Mouse (Mus musculus) lung, postnatal 10 days (tissue): ENCODE measurements around the gene Ncaph.
"Not testable (repeated sequence)": the region's sequence is repeated elsewhere in the genome, so short reads cannot be mapped to it uniquely, and the experiment has no call there.

Experiments
- DNase-seq: peaks from one replicate; pipeline ENCODE4 v3.0.0; 2021

Ncaph gene

DNA sequence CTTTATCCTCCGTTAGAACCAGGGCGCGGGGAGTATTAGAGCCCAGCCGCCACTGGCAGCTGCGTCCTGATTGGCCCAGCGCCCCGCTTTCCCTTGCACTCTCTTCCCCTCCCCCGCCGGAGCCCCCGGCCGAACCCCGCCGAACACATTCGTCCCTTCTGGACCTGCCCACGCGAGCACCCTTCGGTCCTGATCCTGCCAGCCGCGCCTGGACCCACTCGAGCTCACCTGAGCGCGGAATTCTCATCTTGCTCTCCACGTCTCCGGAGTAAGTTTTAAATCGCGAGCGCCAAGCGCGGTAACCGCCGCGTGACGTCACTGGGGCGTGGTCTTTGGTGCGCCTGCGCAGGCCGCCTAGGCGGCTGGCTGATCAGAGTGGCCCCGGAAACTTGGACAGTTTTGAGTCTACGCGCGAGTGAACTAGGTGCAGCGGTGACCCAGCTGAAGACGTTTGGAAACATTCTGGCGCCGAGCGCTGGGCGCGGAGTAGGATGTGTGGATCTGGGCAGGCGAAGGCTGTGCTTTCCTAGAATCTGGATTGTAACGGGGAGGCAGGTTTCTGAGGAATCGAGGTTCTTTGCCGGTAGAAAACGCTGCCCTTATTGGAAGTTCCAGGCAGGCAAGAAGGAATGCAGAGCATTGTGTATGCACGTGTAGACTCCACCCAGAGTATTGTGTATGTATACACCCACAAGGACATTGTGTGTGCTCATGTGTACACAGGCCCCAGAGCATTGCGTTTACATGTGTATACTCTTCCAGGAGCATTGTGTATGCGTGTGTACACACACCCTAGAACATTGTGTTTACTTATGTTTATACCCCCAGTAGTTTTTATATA lies at the start of gene Ncaph:
Gene Ncaph, minus strand, starts transcription at position 334 of the 841 bp plus-strand sequence.
- peak; percentile 95 for DNase-seq

DNA sequence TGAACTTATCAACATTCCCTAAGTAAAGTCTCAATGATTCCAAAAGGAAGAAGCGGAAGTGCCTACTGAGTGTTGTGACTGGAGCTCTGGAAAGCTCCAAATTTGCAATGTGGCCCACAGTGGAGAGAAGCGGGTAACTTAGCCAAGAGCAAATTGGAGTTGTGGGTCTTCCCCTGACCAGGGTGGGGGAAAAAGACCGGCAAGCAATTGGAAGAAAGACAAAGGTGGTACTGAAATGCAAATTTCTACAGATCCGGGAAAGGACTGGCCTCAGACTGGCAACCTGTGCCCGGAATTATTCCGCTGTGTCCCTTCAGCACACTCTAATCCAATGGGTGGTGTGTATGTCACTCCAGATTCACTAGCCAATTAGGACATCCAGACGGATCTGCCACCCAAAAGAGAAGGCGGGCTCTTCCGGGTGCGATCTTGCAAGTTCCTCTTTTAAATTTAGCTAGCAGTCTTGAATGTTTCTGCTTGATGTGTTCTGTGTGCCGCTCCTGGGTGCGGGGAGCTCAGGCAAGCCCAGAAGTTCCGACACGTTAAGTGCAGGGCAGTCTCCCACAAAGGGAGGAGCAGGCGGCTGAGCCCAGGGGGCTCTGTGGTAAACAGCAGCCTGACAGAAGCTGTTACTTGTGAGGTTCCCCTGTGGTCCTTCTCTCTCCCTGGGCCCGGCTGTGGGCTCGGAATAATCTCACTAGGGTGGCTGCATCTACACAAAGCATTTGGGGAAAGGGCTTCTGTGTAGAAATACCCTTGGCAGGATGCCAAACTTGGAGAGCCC lies 49.0 kb upstream of the Ncaph start:
- peak; percentile 89 for DNase-seq

DNA sequence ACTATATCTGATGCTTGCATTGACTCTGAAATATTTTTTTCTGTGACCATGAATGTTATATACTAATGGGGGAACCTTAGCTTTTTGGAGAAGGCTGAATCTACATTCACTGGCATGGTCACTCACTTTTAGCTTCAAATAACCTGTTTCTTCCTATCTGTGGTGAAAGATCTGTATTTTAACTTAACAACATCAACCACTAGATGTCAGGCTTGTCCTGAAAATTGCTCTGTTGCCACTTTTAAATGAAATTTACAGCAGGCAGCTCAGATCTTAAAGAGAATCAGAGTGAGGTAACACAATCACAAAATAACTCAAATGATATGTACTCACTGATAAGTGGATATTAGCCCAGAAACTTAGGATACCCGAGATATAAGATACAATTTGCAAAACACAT lies 32.5 kb upstream of the Ncaph start:
- DNase-seq = peak; percentile 59

DNA sequence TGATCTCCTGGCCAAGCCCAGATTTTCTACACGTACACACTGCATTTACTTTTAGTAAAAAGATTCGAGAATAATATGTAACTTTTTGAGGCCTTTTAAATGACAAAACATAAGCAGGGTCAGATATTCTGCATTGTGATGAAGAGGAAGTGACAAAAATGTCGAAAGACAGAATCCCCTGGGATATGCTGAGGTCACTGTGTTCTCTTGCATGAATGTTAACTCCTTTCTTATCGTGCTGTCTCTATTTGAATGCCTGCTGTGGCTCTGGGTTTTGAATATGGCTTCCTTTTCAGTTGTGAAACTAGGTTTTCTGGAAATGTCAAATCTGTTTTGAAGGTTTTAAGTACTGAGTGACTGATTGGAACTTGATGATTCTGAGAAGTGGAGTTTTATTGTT lies 31.9 kb upstream of the Ncaph start:
- no peak for DNase-seq

DNA sequence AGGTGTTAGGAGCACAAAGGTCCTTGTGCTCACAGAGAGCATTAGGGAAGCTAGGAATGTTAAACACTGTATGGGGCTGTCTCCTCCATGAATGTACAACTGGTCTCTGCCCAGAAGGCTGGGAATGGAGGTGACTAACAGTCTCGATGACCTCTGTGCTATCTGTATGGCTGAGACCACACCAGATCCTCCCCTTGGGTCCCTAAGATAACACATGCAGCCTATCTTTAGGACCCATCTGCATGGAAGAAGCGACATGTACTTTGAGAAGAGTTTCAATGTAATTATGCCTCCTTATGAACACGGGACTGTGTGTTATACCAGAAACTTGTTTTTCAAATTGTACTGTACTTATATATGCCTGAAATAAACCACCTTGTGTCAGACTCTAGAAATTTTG lies 11.9 kb upstream of the Ncaph start:
- no peak for DNase-seq

DNA sequence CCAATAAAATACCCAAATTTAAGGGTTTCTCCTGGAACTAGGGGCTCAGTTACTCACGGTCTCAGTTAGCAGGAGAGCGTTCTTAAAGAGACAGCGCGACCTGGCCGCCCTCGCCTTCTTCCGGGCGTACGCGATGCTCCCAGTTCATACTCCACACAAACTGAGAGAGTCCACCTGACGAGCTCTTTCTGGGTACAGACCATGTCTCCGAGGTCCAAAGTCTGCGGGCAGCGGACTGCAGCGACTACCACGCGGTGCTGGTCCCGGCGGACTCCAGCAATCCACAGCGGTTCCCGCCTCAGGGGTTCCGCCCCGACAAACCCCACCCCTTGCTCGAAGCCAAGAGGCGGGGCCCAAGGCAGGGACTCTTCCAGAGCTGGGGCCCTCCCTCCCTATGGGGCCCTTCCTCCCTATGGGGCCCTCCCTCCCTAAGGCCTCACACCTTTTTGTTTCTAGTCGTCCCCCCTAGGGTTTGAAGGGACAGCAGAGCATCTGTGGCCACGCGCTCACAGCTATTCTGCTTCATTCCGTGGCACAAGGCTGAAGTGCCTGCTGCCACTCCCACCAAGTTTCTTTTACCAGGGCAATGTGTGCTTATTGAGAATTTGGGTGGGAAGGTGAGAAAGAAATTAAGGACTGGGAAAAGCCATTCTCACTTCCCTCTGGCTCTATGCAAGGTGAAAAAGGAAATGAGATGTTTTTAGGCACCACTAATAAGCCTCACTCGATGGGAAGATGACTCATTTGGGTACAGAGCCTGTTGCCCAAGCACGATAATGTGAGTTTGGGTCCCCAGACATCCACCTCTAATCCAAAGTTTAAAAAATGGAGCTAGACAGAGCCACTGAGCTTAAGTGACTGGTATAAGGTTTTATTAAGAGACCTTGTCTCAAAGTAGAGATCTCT lies 9.7 kb upstream of the Ncaph start, which contains the start of gene Itpripl1:
Gene Itpripl1, minus strand, starts transcription at position 285 of the 906 bp plus-strand sequence.
- peak; percentile 92 for DNase-seq

DNA sequence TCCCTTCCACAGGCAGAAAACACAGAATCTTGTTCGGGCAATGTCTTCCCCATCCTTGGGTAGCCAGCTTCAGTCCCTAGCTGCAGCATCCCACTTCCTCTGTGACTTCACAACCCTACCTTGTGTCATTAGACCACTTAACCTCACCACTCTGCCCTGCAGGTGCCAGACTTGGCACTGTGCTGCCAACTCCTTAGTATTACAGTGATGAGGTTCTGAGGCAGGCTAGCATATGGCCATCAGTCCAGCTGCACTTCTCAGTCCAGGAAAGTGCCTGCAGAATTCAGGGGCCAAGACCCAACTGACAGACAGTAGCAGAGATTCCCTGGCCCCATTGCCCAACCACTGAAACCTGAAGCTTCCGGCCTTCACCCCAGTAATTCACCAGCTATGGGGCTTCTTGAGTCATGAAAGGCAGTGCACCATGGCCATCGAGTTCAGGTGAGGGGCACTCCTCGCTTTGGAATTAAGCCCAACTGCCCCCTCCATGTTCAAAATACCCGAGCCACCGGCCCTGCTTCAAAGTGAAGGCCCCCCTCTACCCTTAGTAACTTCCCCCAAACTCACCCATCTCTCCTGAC lies 8.9 kb upstream of the Ncaph start:
- DNase-seq = no peak

DNA sequence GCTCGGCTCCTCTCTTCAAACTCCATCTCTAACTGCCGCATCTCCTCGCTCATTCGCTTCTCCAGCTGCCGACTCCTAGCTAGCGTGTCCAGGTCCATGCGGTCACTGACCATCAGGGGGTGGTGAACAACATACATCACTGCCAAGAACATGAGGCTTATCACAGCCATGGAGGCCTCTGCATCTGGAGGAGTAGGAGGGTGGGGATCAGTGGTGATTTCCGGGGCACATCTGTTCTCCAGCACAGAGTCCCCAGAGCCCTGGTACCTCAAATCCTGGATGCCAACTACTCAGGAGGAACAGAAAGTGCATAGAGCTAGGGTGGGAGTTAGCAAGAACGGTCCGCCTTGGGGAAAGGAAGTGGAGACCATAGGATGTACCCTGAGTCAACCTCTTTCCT lies 8.3 kb upstream of the Ncaph start:
- no peak for DNase-seq

DNA sequence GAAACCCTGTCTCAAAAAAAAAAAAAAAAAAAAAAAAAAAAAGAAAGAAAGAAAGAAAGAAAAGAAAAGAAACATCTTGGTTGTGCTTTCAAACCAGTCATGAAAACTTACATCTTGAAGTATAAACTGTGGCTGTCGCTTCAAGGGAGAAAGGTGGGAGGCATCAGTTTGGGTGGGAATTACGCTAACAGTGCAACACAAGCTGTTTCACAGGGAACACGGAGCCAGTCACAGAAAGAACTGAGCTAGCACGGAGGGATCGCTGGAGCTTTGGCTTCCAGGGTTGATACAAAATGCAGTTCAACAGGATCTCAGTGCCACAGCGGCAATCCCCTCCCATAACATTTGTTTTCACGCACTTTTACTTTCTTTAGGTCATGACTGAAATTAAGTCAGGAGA lies 6.3 kb upstream of the Ncaph start:
- DNase-seq = no peak

DNA sequence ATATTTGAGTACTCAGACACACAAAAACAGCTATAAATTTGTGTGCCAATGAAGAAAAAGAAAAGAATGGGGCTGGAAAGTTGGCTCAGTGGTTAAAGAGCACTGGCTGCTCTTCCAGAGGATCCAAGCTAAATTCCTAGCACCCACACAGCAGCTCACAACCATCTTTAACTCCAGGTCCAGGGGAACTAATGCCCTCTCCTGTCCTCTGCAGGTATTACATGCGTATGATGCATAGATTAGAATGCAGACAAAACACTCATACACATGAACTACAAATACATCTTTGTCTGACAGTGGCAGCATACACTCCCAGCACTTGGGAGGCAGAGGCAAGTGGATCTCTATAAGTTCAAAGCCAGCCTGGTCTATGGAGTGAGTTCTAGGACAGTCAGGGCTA lies 5.9 kb upstream of the Ncaph start:
- no peak for DNase-seq

DNA sequence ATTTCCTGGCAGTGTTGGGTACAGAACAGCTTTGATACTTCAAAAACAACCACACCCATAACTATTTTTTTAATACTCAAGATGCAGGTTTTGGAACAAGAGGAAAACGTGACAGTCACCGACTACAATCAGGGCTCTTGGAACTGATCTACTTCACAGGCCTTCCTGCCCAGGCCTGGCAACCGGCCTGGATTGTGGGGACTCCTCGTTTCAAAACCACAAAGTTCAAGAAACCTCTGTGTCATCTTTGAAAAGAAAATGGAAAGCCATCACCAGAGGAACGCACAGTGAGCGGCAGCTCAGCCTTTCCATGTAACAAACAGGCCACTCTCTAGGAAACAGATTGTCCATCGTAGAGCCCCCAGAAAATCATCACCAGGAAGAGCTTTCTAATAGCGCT lies 5.3 kb upstream of the Ncaph start:
- DNase-seq = peak; percentile 14

DNA sequence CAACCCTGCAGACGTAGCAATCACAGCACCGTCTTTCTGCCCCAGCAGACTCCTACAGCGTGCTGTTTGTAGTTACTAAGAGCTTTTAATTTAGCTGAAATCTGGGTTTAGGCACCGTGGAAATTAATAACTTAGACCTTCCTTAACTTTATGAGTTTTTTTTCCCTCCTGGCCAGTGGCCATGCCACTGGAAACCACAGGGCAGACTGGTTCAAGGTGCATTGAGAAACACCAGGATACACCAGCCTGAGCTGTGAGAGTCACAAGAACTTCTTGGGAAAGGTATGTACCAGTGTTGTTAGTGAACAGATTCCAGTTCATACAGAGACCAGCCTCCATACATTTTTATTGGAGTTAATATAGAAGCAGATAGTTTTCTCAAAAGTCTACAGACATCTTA lies 4.7 kb upstream of the Ncaph start:
- DNase-seq = no peak

DNA sequence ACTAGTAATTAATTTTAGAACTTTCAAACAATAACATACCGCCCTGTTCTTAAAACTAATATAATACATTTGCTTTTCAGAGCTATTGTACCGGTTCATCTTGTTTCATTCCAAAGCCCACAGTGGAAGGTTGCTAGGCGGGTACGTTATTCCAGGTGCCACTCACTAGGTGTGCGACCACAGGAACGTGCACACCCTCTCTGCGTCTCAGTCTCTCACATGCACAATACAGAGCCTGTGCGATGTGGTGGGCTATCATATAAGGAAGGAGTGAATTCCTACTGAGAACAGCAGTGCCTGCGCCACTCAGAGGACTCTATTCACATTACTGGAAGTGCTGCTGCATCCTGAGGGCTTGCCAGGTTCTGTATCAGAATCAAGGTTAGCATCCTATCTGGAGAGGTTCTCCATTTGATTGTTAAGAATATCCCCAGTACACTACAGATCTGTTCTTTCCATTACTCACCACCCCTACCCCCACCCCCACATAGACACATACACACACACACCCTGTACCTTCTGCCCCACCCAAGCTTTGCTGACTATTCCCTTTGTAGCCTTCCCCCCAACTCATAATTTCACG lies 4.2 kb upstream of the Ncaph start:
- no peak for DNase-seq

DNA sequence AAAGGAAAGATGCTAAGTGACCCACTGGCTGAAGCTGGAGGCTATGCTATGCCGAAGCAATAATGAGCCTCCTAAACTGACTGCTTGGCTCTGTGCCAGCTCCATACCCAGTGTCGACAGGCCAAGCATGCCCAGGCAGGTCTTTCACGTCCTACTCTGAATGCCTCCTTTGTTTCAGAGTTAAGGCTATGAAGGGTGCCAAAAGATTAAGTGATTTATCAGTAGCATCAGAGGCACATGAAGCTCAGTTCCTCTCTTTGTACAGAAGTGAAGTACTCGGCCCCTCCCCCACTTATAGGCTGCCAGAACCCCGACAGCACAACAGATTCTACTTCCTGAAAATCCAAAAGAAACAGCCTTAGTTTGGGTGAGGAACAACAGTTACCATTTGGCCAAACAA lies 3.2 kb upstream of the Ncaph start:
- peak; percentile 77 for DNase-seq

DNA sequence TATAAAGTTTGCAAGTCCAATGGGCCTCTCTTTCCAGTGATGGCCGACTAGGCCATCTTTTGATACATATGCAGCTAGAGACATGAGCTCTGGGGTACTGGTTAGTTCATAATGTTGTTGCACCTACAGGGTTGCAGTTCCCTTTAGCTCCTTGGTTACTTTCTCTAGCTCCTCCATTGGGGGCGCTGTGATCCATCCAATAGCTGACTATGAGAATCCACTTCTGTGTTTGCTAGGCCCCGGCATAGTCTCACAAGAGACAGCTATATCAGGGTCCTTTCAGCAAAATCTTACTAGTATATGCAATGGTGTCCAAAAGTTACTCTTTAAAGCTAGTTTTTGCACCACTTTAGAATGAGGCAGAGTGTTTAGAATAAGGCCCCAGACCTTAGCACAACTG lies 1.5 kb upstream of the Ncaph start:
- DNase-seq = not testable (repeated sequence)

DNA sequence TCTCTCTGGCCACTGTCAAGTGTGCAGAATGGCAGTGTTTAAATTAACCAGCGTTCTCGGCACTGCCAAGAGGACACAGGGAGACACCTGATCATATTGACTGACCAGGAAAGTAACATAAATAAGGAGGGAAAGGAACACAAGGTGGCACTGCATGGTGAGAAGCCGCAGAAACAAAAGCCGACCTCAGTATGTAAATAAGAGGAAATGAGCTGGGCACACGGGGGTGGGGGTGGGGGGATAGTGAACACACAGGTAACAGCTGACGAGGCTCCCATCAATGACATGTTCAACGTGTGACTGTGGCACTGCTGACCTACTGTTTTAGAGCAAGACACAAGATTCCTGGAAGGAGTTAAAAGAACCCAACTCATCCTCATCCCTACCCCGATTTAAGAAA lies 2.4 kb downstream of the Ncaph start:
- no peak for DNase-seq

DNA sequence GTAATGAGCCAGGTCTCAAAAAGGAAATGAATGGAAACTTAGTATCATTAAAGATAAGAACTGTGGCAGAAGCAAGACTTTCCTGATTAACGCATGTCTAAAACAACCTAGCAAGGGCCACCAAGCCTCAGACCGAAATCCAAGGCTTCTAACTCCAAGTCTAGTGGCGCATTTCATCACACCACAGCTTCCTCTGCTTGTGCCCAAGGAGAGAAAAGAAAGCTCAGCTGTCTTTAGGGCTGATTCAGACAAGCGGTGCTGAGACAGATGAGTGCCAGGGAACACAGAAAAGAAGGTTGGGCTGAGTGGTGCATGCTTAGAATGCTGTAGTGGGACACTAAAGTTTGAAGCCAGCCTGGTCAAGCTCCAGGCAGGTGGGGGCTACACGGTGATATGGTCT lies 4.8 kb downstream of the Ncaph start:
- DNase-seq = no peak

DNA sequence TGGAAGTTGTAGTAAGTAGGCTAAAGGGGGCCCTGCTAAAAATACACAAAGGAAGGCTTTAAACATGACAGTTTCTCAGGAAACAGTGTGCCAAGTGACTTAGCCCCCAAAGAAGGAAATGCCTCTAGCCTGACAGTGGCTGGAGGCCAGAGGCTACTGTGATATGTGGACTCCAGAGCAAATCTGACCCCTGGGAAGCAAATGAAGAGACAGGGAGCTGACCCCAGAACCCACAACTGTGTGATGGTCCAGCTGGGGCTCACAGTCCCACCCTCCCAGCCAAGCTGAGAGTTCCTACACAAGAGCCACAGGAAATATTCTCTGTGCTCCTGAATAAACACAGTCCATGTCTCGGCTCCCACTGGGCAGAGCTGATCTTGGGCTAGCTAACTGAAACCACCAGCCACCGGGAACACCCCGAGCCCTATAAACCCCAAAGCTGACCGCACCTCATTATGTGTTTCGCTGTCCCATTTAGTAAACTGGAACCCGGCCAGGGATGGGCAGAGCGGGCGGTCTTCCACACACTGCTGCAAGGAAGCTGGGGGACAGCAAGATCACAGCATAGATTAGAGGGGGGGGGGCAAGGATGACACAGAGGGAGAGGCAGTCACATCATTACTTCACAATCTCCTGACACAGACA lies 12.0 kb downstream of the Ncaph start:
- peak; percentile 83 for DNase-seq

DNA sequence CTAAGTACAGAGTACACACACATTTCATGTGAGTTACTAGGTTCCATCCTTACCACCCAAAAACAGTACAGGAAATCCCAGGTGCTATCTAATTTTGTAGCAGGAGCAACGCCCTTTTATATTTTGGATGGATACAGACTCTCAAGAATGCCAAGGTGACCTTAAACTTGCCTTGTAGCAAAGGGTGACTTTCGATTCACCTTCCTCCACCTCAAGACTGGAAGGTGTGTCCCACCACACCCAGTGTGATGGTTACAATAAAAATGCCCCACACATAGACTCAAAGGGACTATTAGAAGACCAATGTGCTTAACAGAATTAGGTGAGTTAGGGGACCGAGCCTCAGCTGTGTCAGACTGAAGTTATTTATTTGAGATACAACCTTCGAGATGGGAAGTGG lies 24.8 kb downstream of the Ncaph start:
- no peak for DNase-seq

DNA sequence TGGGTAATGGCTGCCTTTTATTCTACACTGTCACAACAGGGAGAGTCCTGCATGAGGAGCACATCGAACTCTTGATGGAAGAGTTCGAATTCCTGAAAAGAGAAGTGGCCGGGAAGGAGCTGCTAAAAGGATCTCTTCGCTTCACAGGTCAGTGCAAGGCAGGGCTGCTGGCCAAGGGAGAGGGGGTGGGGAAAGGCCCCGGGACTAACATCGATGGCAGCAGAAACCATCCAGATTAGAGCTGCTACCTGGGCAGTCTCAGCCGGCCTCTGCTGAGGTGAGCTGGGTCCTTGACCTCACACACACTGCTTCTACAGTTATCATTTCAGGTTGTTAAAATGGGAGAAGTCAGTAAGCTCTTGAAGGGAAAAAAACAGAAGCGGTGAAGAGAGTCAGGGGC lies 41.8 kb downstream of the Ncaph start:
- DNase-seq = no peak

DNA sequence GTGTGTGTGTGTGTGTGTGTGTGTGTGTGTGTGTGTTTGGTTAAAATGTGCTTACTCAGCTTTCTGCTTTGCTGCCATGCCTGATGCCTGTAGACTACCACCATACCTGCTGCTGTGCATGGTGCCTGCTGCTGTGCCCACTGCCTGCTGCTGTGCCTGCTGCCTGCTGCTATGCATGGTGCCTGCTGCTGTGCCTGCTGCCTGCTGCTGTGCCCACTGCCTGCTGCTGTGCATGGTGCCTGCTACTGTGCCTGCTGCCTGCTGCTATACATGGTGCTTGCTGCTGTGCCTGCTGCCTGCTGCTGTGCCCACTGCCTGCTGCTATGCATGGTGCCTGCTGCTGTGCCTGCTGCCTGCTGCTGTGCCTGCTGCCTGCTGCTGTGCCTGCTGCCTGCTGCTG lies 43.6 kb downstream of the Ncaph start:
- DNase-seq = not testable (repeated sequence)

DNA sequence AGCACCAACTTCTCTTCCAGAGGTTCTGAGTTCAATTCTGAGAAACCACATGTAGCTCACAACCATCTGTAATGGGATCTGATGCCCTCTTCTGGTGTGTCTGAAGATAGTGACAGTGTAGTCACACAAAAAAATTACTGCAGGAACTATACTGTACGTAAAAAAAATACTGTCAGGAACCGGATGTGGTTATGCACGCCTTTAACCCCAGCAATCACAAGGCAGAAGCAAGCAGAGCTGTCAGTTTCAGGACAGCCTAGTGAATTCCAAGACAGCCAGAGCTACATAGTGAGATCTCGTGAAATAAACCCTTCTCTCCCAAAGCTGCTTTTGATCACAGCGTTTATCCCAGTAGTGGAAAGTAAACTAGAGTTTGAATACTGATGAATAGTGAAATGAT lies 47.5 kb downstream of the Ncaph start:
- DNase-seq = no peak
